Mouse (Mus musculus): ENCODE results near the gene Ctsc. TPM values are rescaled to one million over a fixed set of nuclear protein-coding genes. Genes with fewer than 3 reads are reported as not detected.

The Ctsc gene
- polyA plus RNA-seq, 2 experiments: 14.5 to 60.7 TPM

- no peak overlapping the region for H3K4me3 ChIP-seq (ENCODE audit: insufficient read depth in 1 of 2, low read depth in 2 of 2, low read length in 2 of 2)
- no peaks in the 10 kb centered on the region for H3K36me3 ChIP-seq (replicated peaks; ENCODE audit: control insufficient read depth, insufficient read depth, low read depth)
- H3K4me2 ChIP-seq (ENCODE audit: low read depth): no peak overlapping the region
- no peaks in the 10 kb centered on the region for H3K4me1 ChIP-seq (replicated peaks; ENCODE audit: control insufficient read depth in 2 of 2, insufficient read depth in 2 of 2, low read length in 1 of 2)
- no peak for DNase-seq (ENCODE audit: low read depth in 3 of 3, low spot score in 3 of 3)
- ATAC-seq (ENCODE audit: insufficient read depth): no peak
- H3K27me3 ChIP-seq (ENCODE audit: control insufficient read depth, insufficient read depth, low read length): no peaks in the 10 kb centered on the region
- TF ChIP-seq CTCF (IDR thresholded peaks at IDR 0.05; ENCODE audit: low read depth) (no peak), EP300 (IDR thresholded peaks at IDR 0.05; ENCODE audit: low read depth) (no peak)
- H3K9ac ChIP-seq (replicated peaks): no peak overlapping the region
- H3K9me3 ChIP-seq (ENCODE audit: control insufficient read depth, low read length): no peaks in the 10 kb centered on the region
- WGBS (ENCODE audit: insufficient replicate concordance): 59% methylated on average over 3 of the region's 3 CpGs
- no peak overlapping the region for H3K27ac ChIP-seq
These were observed 32.7 kb downstream of the Ctsc start for GRCm38 (mm10) chr7:88310398-88311180.

GRCm38 (mm10) chr7:88316408-88316807 lies 38.5 kb downstream of the Ctsc start:
- TF ChIP-seq CTCF (IDR thresholded peaks at IDR 0.05; ENCODE audit: low read depth): no peak
- no peak for TF ChIP-seq EP300 (IDR thresholded peaks at IDR 0.05; ENCODE audit: low read depth)
- ATAC-seq (ENCODE audit: insufficient read depth) (no peak), DNase-seq (ENCODE audit: low read depth in 3 of 3, low spot score in 3 of 3) (no peak)
- H3K27ac ChIP-seq: no peak overlapping the region
- no peaks in the 10 kb centered on the region for H3K27me3 ChIP-seq (ENCODE audit: control insufficient read depth, insufficient read depth, low read length)
- no peaks in the 10 kb centered on the region for H3K9me3 ChIP-seq (ENCODE audit: control insufficient read depth, low read length)
- H3K4me2 ChIP-seq (ENCODE audit: low read depth): no peak overlapping the region
- H3K9ac ChIP-seq (replicated peaks): no peak overlapping the region
- 42% methylated on average over 3 of the region's 3 CpGs for WGBS (ENCODE audit: insufficient replicate concordance)
- H3K36me3 ChIP-seq (replicated peaks; ENCODE audit: control insufficient read depth, insufficient read depth, low read depth): no peaks in the 10 kb centered on the region
- H3K4me3 ChIP-seq (ENCODE audit: insufficient read depth in 1 of 2, low read depth in 2 of 2, low read length in 2 of 2): no peak overlapping the region
- peaks cover 0 to 2% of the 10 kb centered on the region in 2 experiments; a peak in 1 of 4 replicates for H3K4me1 ChIP-seq (replicated peaks; ENCODE audit: control insufficient read depth in 2 of 2, insufficient read depth in 2 of 2, low read length in 1 of 2)

- Histone ChIP-seq H3K36me3 (replicated peaks; ENCODE audit: control insufficient read depth, insufficient read depth, low read depth) (no peaks in the 10 kb centered on the region), H3K9me3 (ENCODE audit: control insufficient read depth, low read length) (no peaks in the 10 kb centered on the region), H3K4me3 (ENCODE audit: insufficient read depth in 1 of 2, low read depth in 2 of 2, low read length in 2 of 2) (no peak overlapping the region), H3K27ac (no peak overlapping the region), H3K4me2 (ENCODE audit: low read depth) (no peak overlapping the region), H3K9ac (replicated peaks) (no peak overlapping the region), H3K27me3 (ENCODE audit: control insufficient read depth, insufficient read depth, low read length) (no peaks in the 10 kb centered on the region), H3K4me1 (replicated peaks; ENCODE audit: control insufficient read depth in 2 of 2, insufficient read depth in 2 of 2, low read length in 1 of 2) (peaks cover 0 to 2% of the 10 kb centered on the region in 2 experiments; a peak in 1 of 4 replicates)
- TF ChIP-seq EP300 (IDR thresholded peaks at IDR 0.05; ENCODE audit: low read depth) (no peak), CTCF (IDR thresholded peaks at IDR 0.05; ENCODE audit: low read depth) (no peak)
- no peak for DNase-seq (ENCODE audit: low read depth in 3 of 3, low spot score in 3 of 3)
- ATAC-seq (ENCODE audit: insufficient read depth): no peak
- 5% methylated on average over 1 of the region's 1 CpGs for WGBS (ENCODE audit: insufficient replicate concordance)
These were observed 40.6 kb downstream of the Ctsc start for GRCm38 (mm10) chr7:88318474-88318873.

GRCm38 (mm10) chr7:88318904-88319303 lies 41.0 kb downstream of the Ctsc start:
- TF ChIP-seq EP300 (IDR thresholded peaks at IDR 0.05; ENCODE audit: low read depth): no peak
- no peak for TF ChIP-seq CTCF (IDR thresholded peaks at IDR 0.05; ENCODE audit: low read depth)
- Histone ChIP-seq H3K4me1 (replicated peaks; ENCODE audit: control insufficient read depth in 2 of 2, insufficient read depth in 2 of 2, low read length in 1 of 2) (peaks cover 0 to 2% of the 10 kb centered on the region in 2 experiments; a peak in 1 of 4 replicates), H3K36me3 (replicated peaks; ENCODE audit: control insufficient read depth, insufficient read depth, low read depth) (no peaks in the 10 kb centered on the region), H3K4me2 (ENCODE audit: low read depth) (no peak overlapping the region), H3K9me3 (ENCODE audit: control insufficient read depth, low read length) (no peaks in the 10 kb centered on the region), H3K27ac (no peak overlapping the region), H3K9ac (replicated peaks) (no peak overlapping the region), H3K27me3 (ENCODE audit: control insufficient read depth, insufficient read depth, low read length) (no peaks in the 10 kb centered on the region), H3K4me3 (ENCODE audit: insufficient read depth in 1 of 2, low read depth in 2 of 2, low read length in 2 of 2) (no peak overlapping the region)
- WGBS (ENCODE audit: insufficient replicate concordance): 35% methylated on average over 2 of the region's 2 CpGs
- ATAC-seq (ENCODE audit: insufficient read depth): no peak
- DNase-seq (ENCODE audit: low read depth in 3 of 3, low spot score in 3 of 3): no peak

GRCm38 (mm10) chr7:88319414-88320140 lies 41.7 kb downstream of the Ctsc start:
- Histone ChIP-seq H3K9ac (replicated peaks) (no peak overlapping the region), H3K4me3 (ENCODE audit: insufficient read depth in 1 of 2, low read depth in 2 of 2, low read length in 2 of 2) (no peak overlapping the region), H3K4me1 (replicated peaks; ENCODE audit: control insufficient read depth in 2 of 2, insufficient read depth in 2 of 2, low read length in 1 of 2) (peaks cover 0 to 2% of the 10 kb centered on the region in 2 experiments; a peak in 1 of 4 replicates), H3K4me2 (ENCODE audit: low read depth) (no peak overlapping the region), H3K27ac (no peak overlapping the region), H3K36me3 (replicated peaks; ENCODE audit: control insufficient read depth, insufficient read depth, low read depth) (no peaks in the 10 kb centered on the region), H3K9me3 (ENCODE audit: control insufficient read depth, low read length) (no peaks in the 10 kb centered on the region), H3K27me3 (ENCODE audit: control insufficient read depth, insufficient read depth, low read length) (no peaks in the 10 kb centered on the region)
- no peak for ATAC-seq (ENCODE audit: insufficient read depth)
- TF ChIP-seq EP300 (IDR thresholded peaks at IDR 0.05; ENCODE audit: low read depth): no peak
- no peak for TF ChIP-seq CTCF (IDR thresholded peaks at IDR 0.05; ENCODE audit: low read depth)
- 28% methylated on average over 3 of the region's 3 CpGs for WGBS (ENCODE audit: insufficient replicate concordance)
- no peak for DNase-seq (ENCODE audit: low read depth in 3 of 3, low spot score in 3 of 3)
